Mouse (Mus musculus): ENCODE results near the gene Klf7.

Gene Klf7

GRCm38 (mm10) chr1:64121559-64122465 lies at the start of gene Klf7:
Klf7 (minus strand) TSS chr1:64122282.
- in situ Hi-C loops (cut with MboI, MseI), result loop anchor here (25.0 kb wide), 1 partner anchor 1010 kb away; the partner anchor contains the start of gene Ino80d

- in situ Hi-C loops (cut with MboI, MseI), result no loop called here
These were observed 42.5 kb upstream of the Klf7 start for GRCm38 (mm10) chr1:64164526-64165062.

GRCm38 (mm10) chr1:64158766-64159165 lies 36.7 kb upstream of the Klf7 start:
- in situ Hi-C loops (cut with MboI, MseI), result no loop called here

GRCm38 (mm10) chr1:64149185-64149584 lies 27.1 kb upstream of the Klf7 start:
- in situ Hi-C loops (cut with MboI, MseI), result no loop called here

- in situ Hi-C loops (cut with MboI, MseI), result no loop called here
These were observed 20.8 kb upstream of the Klf7 start for GRCm38 (mm10) chr1:64142691-64143445.

GRCm38 (mm10) chr1:64134439-64134838 lies 12.4 kb upstream of the Klf7 start:
- in situ Hi-C loops (cut with MboI, MseI), result loop anchor here (10.0 kb wide), 1 partner anchor 160 kb away; no protein-coding TSS in a partner anchor

- in situ Hi-C loops (cut with MboI, MseI), result no loop called here
These were observed 4.7 kb upstream of the Klf7 start for GRCm38 (mm10) chr1:64126822-64127221.

- in situ Hi-C loops (cut with MboI, MseI), result loop anchor here (25.0 kb wide), 1 partner anchor 1010 kb away; the partner anchor contains the start of gene Ino80d
These were observed 366 bp upstream of the Klf7 start for GRCm38 (mm10) chr1:64122466-64122830.

- in situ Hi-C loops (cut with MboI, MseI), result loop anchor here (25.0 kb wide), 1 partner anchor 1009 kb away; the partner anchor contains the start of gene Ino80d
These were observed 1.1 kb downstream of the Klf7 start for GRCm38 (mm10) chr1:64120811-64121515.

- in situ Hi-C loops (cut with MboI, MseI), result loop anchor here (25.0 kb wide), 1 partner anchor 1008 kb away; the partner anchor contains the start of gene Ino80d
These were observed 1.7 kb downstream of the Klf7 start for GRCm38 (mm10) chr1:64120421-64120810.

GRCm38 (mm10) chr1:64119851-64120250 lies 2.2 kb downstream of the Klf7 start:
- in situ Hi-C loops (cut with MboI, MseI), result loop anchor here (5.0 to 25.0 kb wide), 2 partner anchors 412 to 1008 kb away; partner anchors contain the start of genes Creb1 and Ino80d

- in situ Hi-C loops (cut with MboI, MseI), result loop anchor here (5.0 to 25.0 kb wide), 2 partner anchors 413 to 1007 kb away; partner anchors contain the start of genes Creb1 and Ino80d
These were observed 2.7 kb downstream of the Klf7 start for GRCm38 (mm10) chr1:64119358-64119794.

GRCm38 (mm10) chr1:64118285-64119170 lies 3.6 kb downstream of the Klf7 start:
- in situ Hi-C loops (cut with MboI, MseI), result loop anchor here (5.0 to 25.0 kb wide), 2 partner anchors 414 to 1006 kb away; partner anchors contain the start of genes Creb1 and Ino80d

GRCm38 (mm10) chr1:64117478-64118284 lies 4.4 kb downstream of the Klf7 start:
- in situ Hi-C loops (cut with MboI, MseI), result loop anchor here (5.0 to 25.0 kb wide), 2 partner anchors 415 to 1005 kb away; partner anchors contain the start of genes Creb1 and Ino80d

GRCm38 (mm10) chr1:64116746-64117455 lies 5.2 kb downstream of the Klf7 start:
- in situ Hi-C loops (cut with MboI, MseI), result loop anchor here (5.0 to 25.0 kb wide), 2 partner anchors 415 to 1005 kb away; partner anchors contain the start of genes Creb1 and Ino80d

GRCm38 (mm10) chr1:64114579-64114978 lies 7.5 kb downstream of the Klf7 start:
- in situ Hi-C loops (cut with MboI, MseI), result loop anchor here (5.0 to 25.0 kb wide), 2 partner anchors 193 to 1002 kb away; partner anchors contain the start of gene Ino80d

GRCm38 (mm10) chr1:64108653-64109052 lies 13.4 kb downstream of the Klf7 start:
- in situ Hi-C loops (cut with MboI, MseI), result loop anchor here (25.0 kb wide), 1 partner anchor 996 kb away; the partner anchor contains the start of gene Ino80d

- in situ Hi-C loops (cut with MboI, MseI), result loop anchor here (25.0 kb wide), 1 partner anchor 995 kb away; the partner anchor contains the start of gene Ino80d
These were observed 14.6 kb downstream of the Klf7 start for GRCm38 (mm10) chr1:64107526-64107925.
